8 mouse cellular contexts compared by ENCODE assay signal in the genomic region with DNA sequence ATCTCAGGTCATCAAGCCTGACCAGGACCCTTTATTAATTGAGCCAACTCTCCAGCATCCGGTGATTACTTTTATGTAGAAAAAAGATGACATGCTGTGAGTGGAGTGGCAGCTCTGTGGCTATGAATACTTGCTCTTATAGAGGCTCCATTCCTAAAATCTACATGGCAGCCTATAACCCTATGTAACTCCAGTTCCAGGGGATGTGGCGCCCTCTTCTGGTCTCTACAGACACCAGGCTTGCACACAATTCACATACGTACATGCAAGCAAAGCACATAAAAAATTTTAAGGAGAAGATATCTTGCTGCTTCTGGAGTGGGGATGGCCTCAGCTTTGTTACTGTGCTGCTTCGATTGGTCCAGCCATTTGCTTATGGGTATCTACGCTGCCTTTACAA.
DNase-seq lines count a peak whose midpoint lies in the region; ATAC-seq and TF ChIP-seq lines count a peak whose summit lies in the region.

No protein-coding gene starts in this region.

- no peaks in the 10 kb centered on the region for H3K4me1 ChIP-seq in forebrain, embryonic 11.5 days (replicated peaks; ENCODE audit: control insufficient read depth, insufficient read depth, low read length)
- H3K4me1 ChIP-seq in forebrain, embryonic 15.5 days, result peaks cover 15% of the 10 kb centered on the region
- H3K4me1 ChIP-seq in lung, embryonic 14.5 days (ENCODE audit: insufficient read depth), result no peaks in the 10 kb centered on the region
- no peaks in the 10 kb centered on the region for H3K4me1 ChIP-seq in stomach, postnatal 0 days (replicated peaks; ENCODE audit: control insufficient read depth, insufficient read depth)

- no peak overlapping the region for H3K4me2 ChIP-seq in forebrain, embryonic 11.5 days (ENCODE audit: low read depth, low read length, severe bottlenecking)
- H3K4me2 ChIP-seq in forebrain, embryonic 15.5 days (replicated peaks), result no peak overlapping the region
- H3K4me2 ChIP-seq in lung, embryonic 14.5 days, result no peak overlapping the region
- H3K4me2 ChIP-seq in stomach, postnatal 0 days (replicated peaks; ENCODE audit: low read depth), result no peak overlapping the region

- H3K27me3 ChIP-seq in forebrain, embryonic 11.5 days (ENCODE audit: control insufficient read depth, insufficient read depth, low read length), result no peaks in the 10 kb centered on the region
- no peaks in the 10 kb centered on the region for H3K27me3 ChIP-seq in forebrain, embryonic 15.5 days
- no peaks in the 10 kb centered on the region for H3K27me3 ChIP-seq in lung, embryonic 14.5 days (ENCODE audit: insufficient read depth, low read length)
- H3K27me3 ChIP-seq in stomach, postnatal 0 days (ENCODE audit: control insufficient read depth, insufficient read depth, low read length), result no peaks in the 10 kb centered on the region

- no peaks in the 10 kb centered on the region for H3K9me3 ChIP-seq in forebrain, embryonic 11.5 days (ENCODE audit: control insufficient read depth, low read length)
- H3K9me3 ChIP-seq in forebrain, embryonic 15.5 days, result no peaks in the 10 kb centered on the region
- no peaks in the 10 kb centered on the region for H3K9me3 ChIP-seq in lung, embryonic 14.5 days (ENCODE audit: low read depth, low read length)
- H3K9me3 ChIP-seq in stomach, postnatal 0 days (ENCODE audit: control insufficient read depth, low read length), result no peaks in the 10 kb centered on the region

- H3K4me3 ChIP-seq in forebrain, embryonic 11.5 days (ENCODE audit: low read depth, low read length), result no peak overlapping the region
- H3K4me3 ChIP-seq in forebrain, embryonic 15.5 days, result no peak overlapping the region
- H3K4me3 ChIP-seq in lung, embryonic 14.5 days (ENCODE audit: low read depth, low read length), result no peak overlapping the region
- no peak overlapping the region for H3K4me3 ChIP-seq in stomach, postnatal 0 days (ENCODE audit: low read depth, low read length)

- no peak for TF ChIP-seq EP300 in stomach, postnatal 0 days (optimal IDR thresholded peaks at IDR 0.05)

- intact Hi-C loops in left cerebral cortex, postnatal 14 days (cut with DNase I), result no loop called here

- peak; percentile 73 for DNase-seq in forebrain, embryonic 11.5 days (ENCODE audit: low spot score)
- peak; percentile 66 for DNase-seq in lung, embryonic 14.5 days
- no peak for DNase-seq in lung, postnatal 10 days
- peak; percentile 59 for DNase-seq in cerebellum, adult 8-10 months
- peak; percentile 61 to 76 for DNase-seq in left cerebral cortex, postnatal 14 days (ENCODE audit: low spot score in 2 of 2)
- no peak for DNase-seq in stomach, postnatal 0 days (ENCODE audit: low spot score)
- no peak for DNase-seq in spleen, postnatal 4 days (ENCODE audit: low spot score in 2 of 2)

- peak; percentile 59 for TF ChIP-seq CTCF in lung, embryonic 14.5 days (IDR thresholded peaks at IDR 0.05; ENCODE audit: low read depth)
- peak; percentile 61 for TF ChIP-seq CTCF in stomach, postnatal 0 days (IDR thresholded peaks at IDR 0.05; ENCODE audit: low read depth)

- H3K27ac ChIP-seq in forebrain, embryonic 11.5 days (ENCODE audit: low read depth, low read length), result no peak overlapping the region
- no peak overlapping the region for H3K27ac ChIP-seq in forebrain, embryonic 15.5 days (replicated peaks)
- H3K27ac ChIP-seq in lung, embryonic 14.5 days (ENCODE audit: low read depth), result no peak overlapping the region
- H3K27ac ChIP-seq in stomach, postnatal 0 days (replicated peaks), result no peak overlapping the region

- no peak for ATAC-seq in forebrain, embryonic 11.5 days (replicated peaks; ENCODE audit: low FRiP score)
- ATAC-seq in forebrain, embryonic 15.5 days (replicated peaks), result no peak
- peak; percentile 47; the same call in 1 of the 2 replicates for ATAC-seq in lung, embryonic 14.5 days (ENCODE audit: insufficient read depth)
- no peak for ATAC-seq in stomach, postnatal 0 days (ENCODE audit: low FRiP score, low TSS enrichment)

- H3K36me3 ChIP-seq in forebrain, embryonic 11.5 days (ENCODE audit: control insufficient read depth, insufficient read depth, low read length), result no peaks in the 10 kb centered on the region
- H3K36me3 ChIP-seq in forebrain, embryonic 15.5 days, result no peaks in the 10 kb centered on the region
- H3K36me3 ChIP-seq in lung, embryonic 14.5 days (ENCODE audit: insufficient read depth), result no peaks in the 10 kb centered on the region
- no peaks in the 10 kb centered on the region for H3K36me3 ChIP-seq in stomach, postnatal 0 days (ENCODE audit: control insufficient read depth, insufficient read depth, low read length)

- H3K9ac ChIP-seq in forebrain, embryonic 11.5 days (ENCODE audit: low read length), result no peak overlapping the region
- H3K9ac ChIP-seq in forebrain, embryonic 15.5 days (replicated peaks), result no peak overlapping the region
- H3K9ac ChIP-seq in lung, embryonic 14.5 days, result no peak overlapping the region
- no peak overlapping the region for H3K9ac ChIP-seq in stomach, postnatal 0 days (ENCODE audit: low read length)

- WGBS in forebrain, embryonic 11.5 days, result 58% methylated on average over 5 of the region's 5 CpGs
- 54% methylated on average over 5 of the region's 5 CpGs for WGBS in forebrain, embryonic 15.5 days
- WGBS in lung, embryonic 14.5 days, result 56% methylated on average over 5 of the region's 5 CpGs
- 67% methylated on average over 5 of the region's 5 CpGs for WGBS in stomach, postnatal 0 days

Comparison
In these comparisons a context has a peak if more than half of its experiments do, and no peak if none do; other contexts are left out.
1. DNase-seq: peak in forebrain, embryonic 11.5 days (single experiment), lung, embryonic 14.5 days (single experiment), cerebellum, adult 8-10 months (single experiment) and left cerebral cortex, postnatal 14 days (2 of 2); none in lung, postnatal 10 days (single experiment), stomach, postnatal 0 days (single experiment) and spleen, postnatal 4 days (0 of 2).